Mouse (Mus musculus) limb, embryonic 15.5 days (tissue): ENCODE results near the gene Pi4ka. TPM values are rescaled to one million over a fixed set of nuclear protein-coding genes. Genes with fewer than 3 reads are reported as not detected.

Experiments used
- ATAC-seq: fragments of 200-750 bp; cut with Nextera tagmentation; 2 replicates; pipeline ENCODE4 v1.8.0; 2017; ENCODE audit warnings: low read depth, moderate TSS enrichment; ENCODE audit not compliant: insufficient number of reproducible peaks, low FRiP score, low TSS enrichment
- H3K27ac ChIP-seq: fragments of 300-500 bp; sonication (generic); 2 replicates; pipeline ENCODE4 v1.5.1; 2015; ENCODE audit warnings: moderate library complexity, mild to moderate bottlenecking, inconsistent platforms
- H3K27me3 ChIP-seq: fragments of 300-500 bp; sonication (generic); 2 replicates; pipeline ENCODE4 v1.6.1; 2015; ENCODE audit warnings: inconsistent platforms
- H3K36me3 ChIP-seq: fragments of 300-500 bp; sonication (generic); 2 replicates; pipeline ENCODE4 v1.6.1; 2015; ENCODE audit warnings: inconsistent platforms
- H3K4me1 ChIP-seq: fragments of 300-500 bp; sonication (generic); 2 replicates; pipeline ENCODE4 v1.6.1; 2015; ENCODE audit warnings: inconsistent platforms
- H3K4me2 ChIP-seq: fragments of 300-500 bp; sonication (generic); 2 replicates; pipeline ENCODE4 v1.6.1; 2015; ENCODE audit warnings: mild to moderate bottlenecking, inconsistent platforms
- H3K4me3 ChIP-seq: fragments of 300-500 bp; sonication (generic); 2 replicates; pipeline ENCODE4 v1.5.1; 2015; ENCODE audit warnings: mild to moderate bottlenecking, inconsistent platforms
- H3K9ac ChIP-seq: fragments of 300-500 bp; sonication (generic); 2 replicates; pipeline ENCODE4 v1.6.1; 2015; ENCODE audit warnings: inconsistent platforms
- H3K9me3 ChIP-seq: fragments of 300-500 bp; sonication (generic); 2 replicates; pipeline ENCODE4 v1.6.1; 2016; ENCODE audit warnings: inconsistent platforms
- WGBS: fragments of 180-500 bp; shearing (Covaris S2); methylation state at CpG from one replicate; pipeline ENCODE4 v1.1.7; 2015; 5-methylcytosine and 5-hydroxymethylcytosine counted together
- polyA plus RNA-seq: library from polyadenylated mRNA; unstranded; fragments of >200 nt; fragmentation: Nextera tagmentation; extraction: Ambion mirVana; gene quantifications from 2 replicates; pipeline ENCODE4 v1.2.1, GENCODE M21; 2015

The Pi4ka gene
- polyA plus RNA-seq, 1 experiment from 2014 or later = 30.7 TPM

GRCm38 (mm10) chr16:17292751-17293150 lies 113.4 kb downstream of the Pi4ka start:
- Histone ChIP-seq H3K27ac (no peak overlapping the region), H3K9me3 (no peaks in the 10 kb centered on the region), H3K4me1 (no peaks in the 10 kb centered on the region), H3K36me3 (peaks cover 68% of the 10 kb centered on the region), H3K4me3 (no peak overlapping the region), H3K9ac (no peak overlapping the region), H3K27me3 (no peaks in the 10 kb centered on the region), H3K4me2 (no peak overlapping the region)
- WGBS = 0% methylated on average over 2 of the region's 2 CpGs
- no peak for ATAC-seq

- no peaks in the 10 kb centered on the region for H3K27me3 ChIP-seq
- WGBS = 89% methylated on average over 2 of the region's 2 CpGs
- H3K4me1 ChIP-seq = no peaks in the 10 kb centered on the region
Observed at GRCm38 (mm10) chr16:17291016-17291415, 115.1 kb downstream of the Pi4ka start.

DNA sequence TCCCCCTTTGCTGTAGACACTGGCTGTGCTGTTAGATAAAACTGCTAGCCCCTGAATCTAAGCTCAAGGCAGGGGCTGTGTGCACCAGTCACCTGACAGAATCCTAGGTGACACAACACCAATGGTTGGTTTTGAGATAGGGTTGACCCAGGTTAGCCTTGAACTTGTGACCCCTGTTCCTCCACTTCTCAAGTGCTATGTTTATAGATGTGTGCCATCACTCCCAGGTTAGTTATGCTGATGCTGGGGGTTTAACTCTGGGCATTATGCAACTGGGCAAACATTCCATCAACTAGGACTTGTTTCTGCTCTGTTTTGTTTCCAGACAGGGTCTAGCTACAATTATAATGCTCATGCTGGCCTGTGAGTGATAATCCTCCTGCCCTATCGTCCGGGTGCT lies 119.0 kb downstream of the Pi4ka start:
- no peak overlapping the region for H3K4me2 ChIP-seq
- peaks cover 84% of the 10 kb centered on the region for H3K36me3 ChIP-seq
- H3K27me3 ChIP-seq = no peaks in the 10 kb centered on the region
- no peaks in the 10 kb centered on the region for H3K4me1 ChIP-seq
- no peak overlapping the region for H3K27ac ChIP-seq
- ATAC-seq = no peak
- WGBS = 85% methylated on average over 2 of the region's 2 CpGs
- H3K9me3 ChIP-seq = no peaks in the 10 kb centered on the region
- H3K4me3 ChIP-seq = no peak overlapping the region
- H3K9ac ChIP-seq = no peak overlapping the region

More at GRCm38 (mm10) chr16:17291016-17291415, 115.1 kb downstream of the Pi4ka start:
- Histone ChIP-seq H3K4me2 (no peak overlapping the region), H3K9ac (no peak overlapping the region), H3K36me3 (peaks cover 67% of the 10 kb centered on the region), H3K9me3 (no peaks in the 10 kb centered on the region), H3K4me3 (no peak overlapping the region), H3K27ac (no peak overlapping the region)
- ATAC-seq = no peak

GRCm38 (mm10) chr16:17283151-17283550 lies 123.0 kb downstream of the Pi4ka start:
- H3K4me2 ChIP-seq = no peak overlapping the region
- H3K4me1 ChIP-seq = peaks cover 2% of the 10 kb centered on the region
- no peak overlapping the region for H3K9ac ChIP-seq
- no peaks in the 10 kb centered on the region for H3K9me3 ChIP-seq
- peaks cover 79% of the 10 kb centered on the region for H3K36me3 ChIP-seq
- no peak overlapping the region for H3K4me3 ChIP-seq
- peaks cover 11% of the 10 kb centered on the region for H3K27me3 ChIP-seq
- 85% methylated on average over 6 of the region's 6 CpGs for WGBS
- no peak overlapping the region for H3K27ac ChIP-seq
- no peak for ATAC-seq

- WGBS = 88% methylated on average over 11 of the region's 11 CpGs
- Histone ChIP-seq H3K27ac (no peak overlapping the region), H3K9me3 (no peaks in the 10 kb centered on the region), H3K4me2 (no peak overlapping the region), H3K4me1 (peaks cover 21% of the 10 kb centered on the region), H3K9ac (no peak overlapping the region), H3K4me3 (no peak overlapping the region), H3K27me3 (peaks cover 28% of the 10 kb centered on the region), H3K36me3 (peaks cover 56% of the 10 kb centered on the region)
- ATAC-seq = no peak
Observed at GRCm38 (mm10) chr16:17280471-17280870, 125.6 kb downstream of the Pi4ka start.

- H3K9ac ChIP-seq = no peak overlapping the region
- peaks cover 27% of the 10 kb centered on the region for H3K36me3 ChIP-seq
- peak overlapping the region; percentile 65 for H3K4me3 ChIP-seq
- 5% methylated on average over 61 of the region's 61 CpGs for WGBS
- H3K27ac ChIP-seq = no peak overlapping the region
- H3K4me2 ChIP-seq = peak overlapping the region; percentile 98
- peaks cover 21% of the 10 kb centered on the region for H3K4me1 ChIP-seq
- H3K27me3 ChIP-seq = peaks cover 28% of the 10 kb centered on the region
- H3K9me3 ChIP-seq = no peaks in the 10 kb centered on the region
- no peak for ATAC-seq
Observed at GRCm38 (mm10) chr16:17277342-17278211, 128.5 kb downstream of the Pi4ka start.

DNA sequence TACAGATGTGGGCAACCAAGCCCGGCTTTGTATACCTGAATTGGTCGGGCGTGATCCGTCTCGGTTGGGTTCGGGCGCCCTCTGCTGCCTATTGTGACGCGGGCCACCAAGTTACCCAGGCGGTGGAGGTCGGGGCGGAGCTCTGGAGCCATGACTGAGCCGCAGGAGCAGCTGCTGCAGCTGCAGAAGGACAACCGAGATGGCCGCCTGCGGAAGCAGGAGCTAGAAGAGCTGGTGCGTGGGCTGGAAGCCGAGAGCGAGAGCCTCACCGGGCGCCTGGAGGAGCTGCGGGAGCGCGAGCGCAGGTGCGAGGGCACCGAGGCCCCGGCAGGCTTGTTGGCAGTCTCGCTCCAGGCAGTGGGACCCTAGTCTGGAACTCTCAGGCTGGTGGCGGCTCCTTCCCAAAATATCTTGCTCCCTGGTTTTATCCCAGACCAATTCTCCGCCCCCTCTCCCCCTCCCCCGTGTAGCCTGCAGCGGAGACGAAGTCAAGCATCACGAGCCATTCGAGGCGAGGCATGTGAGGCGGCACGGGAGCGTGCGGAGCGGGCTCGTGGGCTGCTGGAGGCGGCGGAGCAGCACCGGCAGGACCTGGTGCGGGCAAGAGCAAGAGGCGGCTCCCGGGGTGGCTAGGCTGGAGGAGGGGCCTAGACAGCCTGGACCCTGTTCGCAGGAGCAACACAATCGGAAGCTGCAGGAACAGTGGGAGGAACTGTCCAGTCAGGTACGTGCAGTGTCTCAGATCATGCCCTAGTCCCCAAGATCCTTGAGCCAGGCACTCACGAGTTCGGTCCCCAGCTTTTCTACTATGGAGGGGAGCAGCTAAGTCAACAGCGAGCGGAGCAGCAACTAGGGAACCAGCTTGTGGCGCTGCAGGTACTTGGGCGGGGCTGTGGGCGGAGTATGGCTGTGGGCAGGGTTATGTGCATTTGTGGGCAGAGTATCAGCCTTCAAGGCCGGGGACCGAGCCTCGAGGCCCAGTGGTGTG lies 129.7 kb downstream of the Pi4ka start:
- ATAC-seq = peak; percentile 77
- H3K27ac ChIP-seq = peak overlapping the region; percentile 72; the same call in 1 of the 2 replicates
- whole genome bisulfite sequencing = under 1% methylated on average over 62 of the region's 62 CpGs

DNA sequence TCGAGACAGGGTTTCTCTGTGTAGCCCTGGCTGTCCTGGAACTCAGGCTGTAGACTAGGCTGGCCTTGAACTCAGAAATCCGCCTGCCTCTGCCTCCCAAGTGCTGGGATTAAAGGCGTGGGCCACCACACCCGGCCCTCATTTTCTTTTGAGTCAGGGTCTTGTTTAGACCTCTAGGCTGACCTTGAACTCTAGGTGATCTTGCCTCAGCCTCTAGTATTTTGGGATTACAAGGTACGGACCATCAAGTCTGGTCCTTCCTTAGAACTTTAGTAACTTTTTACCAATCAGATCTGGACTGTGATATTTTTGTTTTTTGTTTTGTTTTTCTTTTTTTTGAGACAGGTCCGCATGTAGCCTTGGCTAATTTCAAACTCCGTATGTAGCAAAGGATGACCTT lies 130.4 kb downstream of the Pi4ka start, which contains the start of gene Tmem191c:
Tmem191c (plus strand) TSS at position 357 of the 400 bp plus-strand sequence.
- H3K4me3 ChIP-seq = peak within 1 kb of the TSS; percentile 65
- peaks cover 21% of the 10 kb centered on the region for H3K4me1 ChIP-seq
- H3K27me3 ChIP-seq = peaks cover 28% of the 10 kb centered on the region
- no peaks in the 10 kb centered on the region for H3K9me3 ChIP-seq
- peak within 1 kb of the TSS; percentile 45 for H3K9ac ChIP-seq
- whole genome bisulfite sequencing = 62% methylated on average over 7 of the region's 7 CpGs
- H3K27ac ChIP-seq = peak within 1 kb of the TSS; percentile 72; the same call in 1 of the 2 replicates
- peaks cover 9% of the 10 kb centered on the region for H3K36me3 ChIP-seq
- no peak for ATAC-seq
- peak within 1 kb of the TSS; percentile 98 for H3K4me2 ChIP-seq

More for the DNA sequence above, 129.7 kb downstream of the Pi4ka start:
- Histone ChIP-seq H3K4me1 (peaks cover 21% of the 10 kb centered on the region), H3K36me3 (peaks cover 15% of the 10 kb centered on the region), H3K4me3 (peak overlapping the region; percentile 65), H3K9me3 (no peaks in the 10 kb centered on the region), H3K27me3 (peaks cover 28% of the 10 kb centered on the region), H3K4me2 (peak overlapping the region; percentile 98), H3K9ac (peak overlapping the region; percentile 45)

DNA sequence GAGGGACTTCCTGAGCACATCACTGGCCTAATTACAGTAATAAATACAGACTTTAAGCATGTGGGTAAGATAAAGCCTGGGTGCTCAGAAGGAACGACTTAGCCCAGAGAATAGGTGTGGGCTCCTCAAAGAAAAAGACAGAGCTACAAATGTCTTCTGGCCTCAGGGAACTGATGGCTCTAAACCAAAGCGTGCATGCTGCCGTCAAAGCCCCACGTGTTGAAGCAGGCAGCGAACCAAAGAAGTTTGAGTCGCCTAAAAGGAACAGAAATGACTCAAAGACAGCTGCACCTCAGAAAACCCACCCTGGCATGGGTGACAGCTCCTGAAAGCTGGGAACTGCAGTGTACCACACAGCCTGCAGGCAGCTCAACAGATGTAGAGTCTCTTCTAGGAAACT lies 134.3 kb downstream of the Pi4ka start:
- WGBS = 59% methylated on average over 6 of the region's 6 CpGs
- H3K27ac ChIP-seq = no peak overlapping the region
- H3K4me3 ChIP-seq = no peak overlapping the region
- no peak overlapping the region for H3K4me2 ChIP-seq
- H3K27me3 ChIP-seq = peaks cover 4% of the 10 kb centered on the region
- no peak overlapping the region for H3K9ac ChIP-seq
- ATAC-seq = no peak
- H3K36me3 ChIP-seq = no peaks in the 10 kb centered on the region
- H3K4me1 ChIP-seq = peaks cover 6% of the 10 kb centered on the region
- H3K9me3 ChIP-seq = no peaks in the 10 kb centered on the region

- H3K36me3 ChIP-seq = no peaks in the 10 kb centered on the region
- no peak for ATAC-seq
- no peak overlapping the region for H3K9ac ChIP-seq
- no peak overlapping the region for H3K4me3 ChIP-seq
- no peaks in the 10 kb centered on the region for H3K4me1 ChIP-seq
- H3K4me2 ChIP-seq = no peak overlapping the region
- no peak overlapping the region for H3K27ac ChIP-seq
- WGBS = 71% methylated on average over 4 of the region's 4 CpGs
- no peaks in the 10 kb centered on the region for H3K9me3 ChIP-seq
- no peaks in the 10 kb centered on the region for H3K27me3 ChIP-seq
Observed at GRCm38 (mm10) chr16:17271124-17271523, 135.0 kb downstream of the Pi4ka start.

DNA sequence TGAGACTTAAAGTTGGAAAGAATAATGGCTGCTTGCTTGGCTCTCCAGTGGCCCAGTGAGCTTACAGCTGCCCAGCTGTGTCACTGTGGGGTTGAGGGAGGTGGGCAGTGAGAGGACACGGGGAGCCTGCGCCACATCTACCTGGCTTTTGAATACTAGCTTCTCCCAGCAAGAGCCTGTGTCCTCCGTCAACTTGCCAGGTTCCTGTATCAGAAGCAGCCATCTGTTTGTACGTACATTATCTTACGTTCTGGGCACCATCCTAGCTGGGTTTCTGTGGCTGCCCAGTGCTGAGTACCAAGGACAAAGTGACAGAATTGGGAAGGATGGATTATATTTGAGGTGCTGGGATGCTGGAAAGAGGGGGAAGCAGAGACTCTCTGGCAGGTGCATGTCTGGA lies 136.2 kb downstream of the Pi4ka start:
- no peaks in the 10 kb centered on the region for H3K27me3 ChIP-seq
- WGBS = 94% methylated on average over 5 of the region's 5 CpGs
- H3K4me1 ChIP-seq = no peaks in the 10 kb centered on the region
- no peak overlapping the region for H3K27ac ChIP-seq
- H3K4me2 ChIP-seq = no peak overlapping the region
- no peaks in the 10 kb centered on the region for H3K9me3 ChIP-seq
- H3K36me3 ChIP-seq = no peaks in the 10 kb centered on the region
- H3K9ac ChIP-seq = no peak overlapping the region
- ATAC-seq = no peak
- no peak overlapping the region for H3K4me3 ChIP-seq
